15 mouse cellular contexts compared by ENCODE assay signal in genomic region chr6:128020053-128020452, GRCm38 (mm10).
DNase-seq lines count a peak whose midpoint lies in the region; ATAC-seq and TF ChIP-seq lines count a peak whose summit lies in the region.
"Had no signal": no experiment of that assay in that cellular context is flagged by ENCODE, and none has a peak within 500 bp of the region (broad histone marks: within the 10 kb centered on the region; RNA-seq: fewer than 3 reads in every experiment).

No protein-coding gene starts in this region.

- H3K4me1 ChIP-seq in embryonic facial prominence, embryonic 10.5 days = peaks cover 77% of the 10 kb centered on the region
- H3K4me1 ChIP-seq in forebrain, postnatal 0 days (ENCODE audit: insufficient read depth) = peaks cover 20% of the 10 kb centered on the region
- H3K4me1 ChIP-seq in midbrain, embryonic 15.5 days = peaks cover 26% of the 10 kb centered on the region

- H3K9me3 ChIP-seq in embryonic facial prominence, embryonic 10.5 days = no peaks in the 10 kb centered on the region
- no peaks in the 10 kb centered on the region for H3K9me3 ChIP-seq in forebrain, postnatal 0 days (ENCODE audit: low read length)
- no peaks in the 10 kb centered on the region for H3K9me3 ChIP-seq in midbrain, embryonic 15.5 days
- H3K9me3 ChIP-seq: limb, embryonic 15.5 days had no signal

- no peaks in the 10 kb centered on the region for H3K27me3 ChIP-seq in embryonic facial prominence, embryonic 10.5 days (replicated peaks; ENCODE audit: low read depth, poor library complexity, severe bottlenecking)
- H3K27me3 ChIP-seq in forebrain, postnatal 0 days (ENCODE audit: insufficient read depth, low read length) = no peaks in the 10 kb centered on the region
- no peaks in the 10 kb centered on the region for H3K27me3 ChIP-seq in midbrain, embryonic 15.5 days (replicated peaks)
- H3K27me3 ChIP-seq: limb, embryonic 15.5 days had no signal

- H3K9ac ChIP-seq in forebrain, postnatal 0 days = no peak overlapping the region
- no peak overlapping the region for H3K9ac ChIP-seq in midbrain, embryonic 15.5 days
- H3K9ac ChIP-seq: limb, embryonic 15.5 days had no signal

- no peak for TF ChIP-seq CTCF in forebrain, postnatal 0 days (IDR thresholded peaks at IDR 0.05; ENCODE audit: low read depth)

- H3K4me2 ChIP-seq in forebrain, postnatal 0 days (ENCODE audit: low read depth) = no peak overlapping the region
- no peak overlapping the region for H3K4me2 ChIP-seq in midbrain, embryonic 15.5 days
- H3K4me2 ChIP-seq: limb, embryonic 15.5 days had no signal

- H3K27ac ChIP-seq in embryonic facial prominence, embryonic 10.5 days (replicated peaks) = peak overlapping the region; percentile 81; the same call in 1 of the 2 replicates
- H3K27ac ChIP-seq in forebrain, postnatal 0 days (ENCODE audit: low read depth, low read length) = peak overlapping the region; percentile 75
- peak overlapping the region; percentile 55 for H3K27ac ChIP-seq in midbrain, embryonic 15.5 days
- H3K27ac ChIP-seq: limb, embryonic 15.5 days had no signal

- no peak overlapping the region for H3K4me3 ChIP-seq in embryonic facial prominence, embryonic 10.5 days
- H3K4me3 ChIP-seq in forebrain, postnatal 0 days (ENCODE audit: low read depth, low read length) = no peak overlapping the region
- H3K4me3 ChIP-seq in midbrain, embryonic 15.5 days = no peak overlapping the region
- H3K4me3 ChIP-seq: erythroblast, embryonic 14.5 days; limb, embryonic 15.5 days had no signal

- DNase-seq in embryo, embryonic 10.5 days (ENCODE audit: low spot score) = peak; percentile 28
- DNase-seq in embryo, embryonic 11 days = no peak
- no peak for DNase-seq in embryonic facial prominence, embryonic 10.5 days (ENCODE audit: low spot score)
- no peak for DNase-seq in forebrain, postnatal 0 days
- DNase-seq in ovary, postnatal 14 days (ENCODE audit: low spot score) = no peak
- no peak for DNase-seq in thymus, postnatal 10 days (ENCODE audit: low spot score in 2 of 2)
- DNase-seq: adrenal gland, adult 8-10 months; B cell, adult 2 months; kidney, adult 8-10 months; lung, postnatal 14 days; thymus, postnatal 25 days had no signal

- 44% methylated on average over 4 of the region's 4 CpGs for WGBS in embryonic facial prominence, embryonic 10.5 days
- 22% methylated on average over 4 of the region's 4 CpGs for WGBS in forebrain, postnatal 0 days
- WGBS in midbrain, embryonic 15.5 days = 45% methylated on average over 4 of the region's 4 CpGs

- peaks cover 14% of the 10 kb centered on the region; the same call in 1 of the 2 replicates for H3K36me3 ChIP-seq in embryonic facial prominence, embryonic 10.5 days (replicated peaks)
- H3K36me3 ChIP-seq in forebrain, postnatal 0 days (ENCODE audit: insufficient read depth) = no peaks in the 10 kb centered on the region; the same call in 1 of the 2 replicates
- H3K36me3 ChIP-seq in midbrain, embryonic 15.5 days (replicated peaks) = no peaks in the 10 kb centered on the region

- no peak for ATAC-seq in forebrain, postnatal 0 days
- ATAC-seq in midbrain, embryonic 15.5 days (replicated peaks) = no peak
- ATAC-seq in activated CD4-positive, CD25-positive, alpha-beta regulatory T cell, adult 4 months = no peak
